Comparison of ENCODE assay signal across 8 mouse cellular contexts in genomic region chr5:135015497-135015896, GRCm38 (mm10). TPM values are rescaled to one million over a fixed set of nuclear protein-coding genes. Genes with fewer than 3 reads are reported as not detected.
DNase-seq lines count a peak whose midpoint lies in the region; ATAC-seq and TF ChIP-seq lines count a peak whose summit lies in the region.

No protein-coding gene starts in this region.

- 13% methylated on average over 7 of the region's 7 CpGs for WGBS in lung, adult 2 months

- peak; percentile 84 for DNase-seq in CD4-positive helper T cell, adult 2 months (ENCODE audit: low read depth, low spot score)
- peak; percentile 88 for DNase-seq in adrenal gland, adult 2 months
- DNase-seq in embryo, embryonic 11 days, result peak; percentile 83
- DNase-seq in kidney, postnatal 36 days, result peak; percentile 86 to 94
- peak; percentile 88 for DNase-seq in lung, adult 2 months
- DNase-seq in retina, postnatal 7 days (ENCODE audit: low read depth, low spot score), result peak; percentile 80
- DNase-seq in thymus, postnatal 4 days, result peak; percentile 93

- H3K4me1 ChIP-seq in lung, adult 2 months (ENCODE audit: control insufficient read depth, insufficient read depth, low read length), result no peaks in the 10 kb centered on the region; the same call in 1 of the 2 replicates

- no peak for TF ChIP-seq POLR2A in lung, adult 2 months (IDR thresholded peaks at IDR 0.05; ENCODE audit: borderline replicate concordance, extremely low read depth, low read depth, low read length)

- peak; percentile 98 for TF ChIP-seq CTCF in lung, adult 2 months (IDR thresholded peaks at IDR 0.05; ENCODE audit: insufficient read depth, low read length)

- H3K4me3 ChIP-seq in lung, adult 2 months (replicated peaks; ENCODE audit: extremely low read depth, low read depth, low read length), result no peak overlapping the region

- ATAC-seq in granulocyte monocyte progenitor cell, adult 5-6 weeks (replicated peaks; ENCODE audit: poor library complexity, severe bottlenecking), result peak; percentile 71

RNA-seq across cellular contexts. Expression of gene Abhd11, which starts 6.5 kb away (rescaled TPM):
- total RNA-seq in adrenal gland, adult 2 months (2021), result 10 to 100 TPM; 51.7 to 52.4 TPM
- 90.8 and 100.0 TPM in 2 replicates for polyA plus RNA-seq in adrenal gland, adult 2 months (2012; rRNA removed)
- 102 and 115 TPM in 2 replicates for total RNA-seq in granulocyte monocyte progenitor cell, adult 5-6 weeks (2014; fragmentation: Nextera tagmentation)
- total RNA-seq in granulocyte monocyte progenitor cell, adult 5-6 weeks (2017), result 56.8 and 75.0 TPM in 2 replicates
- 66.9 and 78.4 TPM in 2 replicates for polyA plus RNA-seq in lung, adult 2 months (2012; rRNA removed)

RNA-seq across cellular contexts. Expression of gene Stx1a, which starts 7.8 kb away (rescaled TPM):
- total RNA-seq in adrenal gland, adult 2 months (2021), result 1 to 10 TPM; 5.9 to 7.5 TPM
- polyA plus RNA-seq in adrenal gland, adult 2 months (2012; rRNA removed), result 23.2 and 31.8 TPM in 2 replicates
- 1.2 and 3.6 TPM in 2 replicates for total RNA-seq in granulocyte monocyte progenitor cell, adult 5-6 weeks (2014; fragmentation: Nextera tagmentation)
- total RNA-seq in granulocyte monocyte progenitor cell, adult 5-6 weeks (2017), result not detected in 2 replicates
- 10.6 and 11.7 TPM in 2 replicates for polyA plus RNA-seq in lung, adult 2 months (2012; rRNA removed)

RNA-seq across cellular contexts. Expression of gene Cldn3, which starts 29.5 kb away (rescaled TPM):
- under 1 TPM; 0.62 to 0.75 TPM for total RNA-seq in adrenal gland, adult 2 months (2021)
- 2.9 and 3.7 TPM in 2 replicates for polyA plus RNA-seq in adrenal gland, adult 2 months (2012; rRNA removed)
- total RNA-seq in granulocyte monocyte progenitor cell, adult 5-6 weeks (2014; fragmentation: Nextera tagmentation), result not detected in 2 replicates
- total RNA-seq in granulocyte monocyte progenitor cell, adult 5-6 weeks (2017), result not detected in 2 replicates
- 333 and 552 TPM in 2 replicates for polyA plus RNA-seq in lung, adult 2 months (2012; rRNA removed)

RNA-seq across cellular contexts. Expression of gene Dnajc30, which starts 48.5 kb away (rescaled TPM):
- total RNA-seq in adrenal gland, adult 2 months (2021), result 10 to 100 TPM; 30.7 to 43.3 TPM
- polyA plus RNA-seq in adrenal gland, adult 2 months (2012; rRNA removed), result 85.4 and 105 TPM in 2 replicates
- 15.7 and 18.7 TPM in 2 replicates for total RNA-seq in granulocyte monocyte progenitor cell, adult 5-6 weeks (2014; fragmentation: Nextera tagmentation)
- 5.4 and 6.5 TPM in 2 replicates for total RNA-seq in granulocyte monocyte progenitor cell, adult 5-6 weeks (2017)
- 30.7 and 31.5 TPM in 2 replicates for polyA plus RNA-seq in lung, adult 2 months (2012; rRNA removed)

RNA-seq across cellular contexts. Expression of gene Bud23, which starts 49.3 kb away (rescaled TPM):
- 10 to 100 TPM; 46.3 to 62.4 TPM for total RNA-seq in adrenal gland, adult 2 months (2021)
- 62.8 and 65.6 TPM in 2 replicates for polyA plus RNA-seq in adrenal gland, adult 2 months (2012; rRNA removed)
- 80.5 and 90.8 TPM in 2 replicates for total RNA-seq in granulocyte monocyte progenitor cell, adult 5-6 weeks (2014; fragmentation: Nextera tagmentation)
- total RNA-seq in granulocyte monocyte progenitor cell, adult 5-6 weeks (2017), result 44.9 and 89.9 TPM in 2 replicates
- polyA plus RNA-seq in lung, adult 2 months (2012; rRNA removed), result 51.3 and 56.4 TPM in 2 replicates
